In the genomic region with DNA sequence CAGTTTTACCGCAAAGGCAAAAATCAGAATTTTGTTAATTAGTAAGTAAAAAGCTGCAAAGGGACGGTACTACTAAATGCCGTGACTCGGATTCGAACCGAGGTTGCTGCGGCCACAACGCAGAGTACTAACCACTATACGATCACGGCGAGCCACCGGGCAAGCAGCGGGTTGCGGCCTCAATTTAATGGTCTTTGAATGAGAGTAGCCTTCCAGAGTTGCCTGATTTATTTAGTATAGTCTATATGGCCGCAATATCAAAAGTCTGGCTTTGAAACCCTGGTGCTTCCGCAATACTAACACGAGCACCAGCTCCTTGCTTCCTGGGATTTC, we compare ENCODE assay signal across 8 mouse cellular contexts. TPM values are rescaled to one million over a fixed set of nuclear protein-coding genes. Genes with fewer than 3 reads are reported as not detected.
A peak's percentile ranks its signal among the peaks of the same experiment; 100 is the strongest.
DNase-seq lines count a peak whose midpoint lies in the region; ATAC-seq and TF ChIP-seq lines count a peak whose summit lies in the region.

No protein-coding gene starts in this region.

- peak overlapping the region; percentile 93 for H3K27ac ChIP-seq in gastrocnemius, adult 2 months

- intact Hi-C loops in gastrocnemius, adult 2 months (cut with DNase I) = loop anchor here (10.0 kb wide), 1 partner anchor 235 kb away; a partner anchor contains a TSS

- peaks cover 37% of the 10 kb centered on the region for H3K4me1 ChIP-seq in megakaryocyte, embryonic 14.5 days

- peak; percentile 92 for DNase-seq in gastrocnemius, adult 2 months
- peak; percentile 98 for DNase-seq in induced T-regulatory cell, adult 2 months (ENCODE audit: low read depth)
- DNase-seq in left cerebral cortex, adult 9 months (ENCODE audit: low spot score in 2 of 2) = peak; percentile 87 to 99
- DNase-seq in right cerebral cortex, adult 2 months (ENCODE audit: low spot score in 2 of 2) = peak; percentile 99
- DNase-seq in urinary bladder, postnatal 10 days (ENCODE audit: low spot score) = peak; percentile 71

- peak; percentile 41 for ATAC-seq in activated CD4-positive, CD25-positive, alpha-beta regulatory T cell, adult 4 months
- ATAC-seq in common myeloid progenitor, adult 5-6 weeks (replicated peaks; ENCODE audit: low read depth, poor library complexity, severe bottlenecking) = peak; percentile 24

- TF ChIP-seq CTCF in gastrocnemius, adult 2 months (IDR thresholded peaks at IDR 0.05) = no peak

- no peaks in the 10 kb centered on the region for H3K9me3 ChIP-seq in megakaryocyte, embryonic 14.5 days

- peak overlapping the region; percentile 82 for H3K4me3 ChIP-seq in gastrocnemius, adult 2 months
- H3K4me3 ChIP-seq in megakaryocyte, embryonic 14.5 days (replicated peaks) = peak overlapping the region; percentile 98

- no peaks in the 10 kb centered on the region for H3K36me3 ChIP-seq in megakaryocyte, embryonic 14.5 days (replicated peaks; ENCODE audit: low read length)

- no peaks in the 10 kb centered on the region for H3K27me3 ChIP-seq in megakaryocyte, embryonic 14.5 days (replicated peaks)

RNA-seq across cellular contexts. Expression of a gene that starts 24.7 kb away (rescaled TPM):
- polyA plus RNA-seq in activated CD4-positive, CD25-positive, alpha-beta regulatory T cell, adult 4 months (2017; shearing (Covaris generic)) = not detected
- not detected in 2 replicates for total RNA-seq in common myeloid progenitor, adult 5-6 weeks (2017)
- 100 to 1,000 TPM; 590 to 675 TPM for total RNA-seq in gastrocnemius, adult 2 months (2021)
- polyA plus RNA-seq in megakaryocyte, embryonic 14.5 days (2012; ENCODE audit: insufficient read depth, low replicate concordance) = 21.2 and 30.0 TPM in 2 replicates

RNA-seq across cellular contexts. Expression of a gene that starts 48.1 kb away (rescaled TPM):
- under 1 TPM in 1 of 2 experiments, not detected in 1; 0.32 TPM for polyA plus RNA-seq in activated CD4-positive, CD25-positive, alpha-beta regulatory T cell, adult 4 months (2017; shearing (Covaris generic))
- not detected in 2 replicates for total RNA-seq in common myeloid progenitor, adult 5-6 weeks (2017)
- not detected for total RNA-seq in gastrocnemius, adult 2 months (2021)
- polyA plus RNA-seq in megakaryocyte, embryonic 14.5 days (2012; ENCODE audit: insufficient read depth, low replicate concordance) = not detected in 2 replicates

RNA-seq across cellular contexts. Expression of a gene that starts 57.5 kb away (rescaled TPM):
- 100 to 1,000 TPM; 276 to 326 TPM for polyA plus RNA-seq in activated CD4-positive, CD25-positive, alpha-beta regulatory T cell, adult 4 months (2017; shearing (Covaris generic))
- total RNA-seq in common myeloid progenitor, adult 5-6 weeks (2017) = 163 and 170 TPM in 2 replicates
- total RNA-seq in gastrocnemius, adult 2 months (2021) = 100 to 1,000 TPM; 541 to 557 TPM
- polyA plus RNA-seq in megakaryocyte, embryonic 14.5 days (2012; ENCODE audit: insufficient read depth, low replicate concordance) = 4.1 and 22.7 TPM in 2 replicates

Comparison
In these comparisons a context has a peak if more than half of its experiments do, and no peak if none do; other contexts are left out.
1. Peak in every context shown above with its lines: DNase-seq, ATAC-seq, H3K4me3 ChIP-seq and H3K27ac ChIP-seq.
2. RNA of a gene that starts 24.7 kb away (total RNA-seq): 590 to 675 TPM in gastrocnemius, adult 2 months; not detected in common myeloid progenitor, adult 5-6 weeks; every median in the first group is over 100 times any median in the second.